Mouse (Mus musculus) heart, embryonic 13.5 days (tissue): ENCODE data around the gene Rasa3. TPM values are rescaled to one million over a fixed set of nuclear protein-coding genes. Genes with fewer than 3 reads are reported as not detected.
A peak's percentile ranks its signal among the peaks of the same experiment; 100 is the strongest.

Source experiments
- ATAC-seq: fragments of 200-750 bp; cut with Nextera tagmentation; 2 replicates; pipeline ENCODE4 v1.8.0; 2017; ENCODE audit warnings: moderate TSS enrichment; ENCODE audit not compliant: insufficient number of reproducible peaks, low FRiP score, low TSS enrichment; ENCODE audit errors: extremely low read depth
- H3K27ac ChIP-seq: fragments of 300-500 bp; sonication (generic); replicated peaks from 2 replicates; pipeline ENCODE4 v1.5.1; 2015; ENCODE audit warnings: moderate library complexity, mild to moderate bottlenecking, inconsistent platforms
- H3K27me3 ChIP-seq: fragments of 300-500 bp; sonication (generic); replicated peaks from 2 replicates; pipeline ENCODE4 v1.6.1; 2015; ENCODE audit warnings: mild to moderate bottlenecking, inconsistent platforms
- H3K36me3 ChIP-seq: fragments of 300-500 bp; sonication (generic); 2 replicates; pipeline ENCODE4 v1.6.1; 2015; ENCODE audit warnings: mild to moderate bottlenecking, inconsistent platforms
- H3K4me1 ChIP-seq: fragments of 300-500 bp; sonication (generic); 2 replicates; pipeline ENCODE4 v1.6.1; 2015; ENCODE audit warnings: inconsistent platforms
- H3K4me2 ChIP-seq: fragments of 300-500 bp; sonication (generic); 2 replicates; pipeline ENCODE4 v1.6.1; 2015; ENCODE audit warnings: inconsistent platforms, mild to moderate bottlenecking, moderate library complexity
- H3K4me3 ChIP-seq: fragments of 300-500 bp; sonication (generic); 2 replicates; pipeline ENCODE4 v1.5.1; 2015; ENCODE audit warnings: moderate library complexity, mild to moderate bottlenecking, inconsistent platforms
- H3K9ac ChIP-seq: fragments of 300-500 bp; sonication (generic); 2 replicates; pipeline ENCODE4 v1.6.1; 2015; ENCODE audit warnings: inconsistent platforms, mild to moderate bottlenecking, moderate library complexity
- H3K9me3 ChIP-seq: fragments of 300-500 bp; sonication (generic); 2 replicates; pipeline ENCODE4 v1.6.1; 2016; ENCODE audit warnings: inconsistent platforms
- WGBS: fragments of 180-500 bp; shearing (Covaris S2); methylation state at CpG from one replicate; pipeline ENCODE4 v1.1.7; 2015; ENCODE audit warnings: mixed read lengths; 5-methylcytosine and 5-hydroxymethylcytosine counted together
- polyA plus RNA-seq: library from polyadenylated mRNA; unstranded; fragments of >200 nt; fragmentation: Nextera tagmentation; extraction: Ambion mirVana; gene quantifications from 2 replicates; pipeline ENCODE4 v1.2.1, GENCODE M21; 2015

Rasa3 gene
- polyA plus RNA-seq, 1 experiment from 2014 or later: 23.4 TPM

- 55% methylated on average over 7 of the region's 7 CpGs for WGBS
- no peak overlapping the region for H3K4me3 ChIP-seq
- ATAC-seq: no peak
- H3K27me3 ChIP-seq: peaks cover 7% of the 10 kb centered on the region
- no peak overlapping the region for H3K9ac ChIP-seq
- no peaks in the 10 kb centered on the region for H3K36me3 ChIP-seq
- H3K9me3 ChIP-seq: no peaks in the 10 kb centered on the region
- no peak overlapping the region for H3K27ac ChIP-seq
- H3K4me1 ChIP-seq: peaks cover 14% of the 10 kb centered on the region
- no peak overlapping the region for H3K4me2 ChIP-seq
Observed at GRCm38 (mm10) chr8:13684131-13684530, 6.7 kb upstream of the Rasa3 start.

DNA sequence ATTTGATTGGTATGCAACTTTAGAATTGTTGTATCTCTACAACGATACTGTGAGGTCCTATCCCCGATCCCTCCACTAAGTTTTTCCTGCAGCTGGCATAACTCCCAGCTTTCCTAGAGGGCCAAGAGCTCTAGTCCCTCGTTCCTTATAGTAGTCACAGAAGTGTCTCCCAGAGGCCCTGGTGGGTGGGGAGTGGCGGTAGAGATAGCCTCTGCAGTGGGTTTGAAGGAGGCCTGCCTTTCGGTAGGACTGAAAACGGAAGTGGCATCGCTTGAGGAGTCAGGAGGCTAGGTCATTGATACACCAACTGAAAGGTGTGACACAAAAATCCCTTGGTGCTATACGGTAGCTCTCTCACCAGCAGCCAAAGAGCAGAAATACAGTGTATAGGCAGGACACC, 779 bp upstream of the Rasa3 start:
- peaks cover 44% of the 10 kb centered on the region for H3K4me1 ChIP-seq
- ATAC-seq: no peak

GRCm38 (mm10) chr8:13676701-13677412, 546 bp downstream of the Rasa3 start:
- Histone ChIP-seq H3K4me3 (peak overlapping the region; percentile 82), H3K9me3 (no peaks in the 10 kb centered on the region), H3K27me3 (peaks cover 14% of the 10 kb centered on the region), H3K9ac (peak overlapping the region; percentile 89), H3K27ac (peak overlapping the region; percentile 88), H3K4me1 (peaks cover 57% of the 10 kb centered on the region), H3K4me2 (peak overlapping the region; percentile 74), H3K36me3 (no peaks in the 10 kb centered on the region)
- peak; percentile 16 for ATAC-seq
- WGBS: under 1% methylated on average over 47 of the region's 47 CpGs

More for the DNA sequence above, 779 bp upstream of the Rasa3 start:
- Histone ChIP-seq H3K4me3 (peak overlapping the region; percentile 82), H3K27ac (no peak overlapping the region), H3K9ac (peak overlapping the region; percentile 68; the same call in 1 of the 2 replicates), H3K27me3 (peaks cover 14% of the 10 kb centered on the region), H3K9me3 (no peaks in the 10 kb centered on the region), H3K36me3 (no peaks in the 10 kb centered on the region), H3K4me2 (peak overlapping the region; percentile 74)
- 34% methylated on average over 8 of the region's 8 CpGs for WGBS

GRCm38 (mm10) chr8:13676302-13676700, 1.1 kb downstream of the Rasa3 start:
- Histone ChIP-seq H3K4me2 (peak overlapping the region; percentile 74), H3K4me1 (peaks cover 63% of the 10 kb centered on the region), H3K27ac (peak overlapping the region; percentile 88), H3K9me3 (no peaks in the 10 kb centered on the region), H3K36me3 (no peaks in the 10 kb centered on the region), H3K4me3 (peak overlapping the region; percentile 82), H3K9ac (peak overlapping the region; percentile 89), H3K27me3 (peaks cover 14% of the 10 kb centered on the region)
- no peak for ATAC-seq
- 1% methylated on average over 12 of the region's 12 CpGs for WGBS

GRCm38 (mm10) chr8:13675524-13675923, 1.9 kb downstream of the Rasa3 start:
- no peaks in the 10 kb centered on the region for H3K36me3 ChIP-seq
- no peaks in the 10 kb centered on the region for H3K9me3 ChIP-seq
- peak overlapping the region; percentile 74 for H3K4me2 ChIP-seq
- peak overlapping the region; percentile 88 for H3K27ac ChIP-seq
- peaks cover 70% of the 10 kb centered on the region for H3K4me1 ChIP-seq
- peaks cover 11% of the 10 kb centered on the region for H3K27me3 ChIP-seq
- peak overlapping the region; percentile 89 for H3K9ac ChIP-seq
- H3K4me3 ChIP-seq: peak overlapping the region; percentile 82
- no peak for ATAC-seq
- 35% methylated on average over 8 of the region's 8 CpGs for WGBS

GRCm38 (mm10) chr8:13675121-13675520, 2.3 kb downstream of the Rasa3 start:
- 54% methylated on average over 4 of the region's 4 CpGs for WGBS
- peaks cover 74% of the 10 kb centered on the region for H3K4me1 ChIP-seq
- H3K27ac ChIP-seq: peak overlapping the region; percentile 88; the same call in 1 of the 2 replicates
- H3K9me3 ChIP-seq: no peaks in the 10 kb centered on the region
- H3K27me3 ChIP-seq: peaks cover 7% of the 10 kb centered on the region; the same call in 1 of the 2 replicates
- peak overlapping the region; percentile 74 for H3K4me2 ChIP-seq
- no peaks in the 10 kb centered on the region for H3K36me3 ChIP-seq
- peak overlapping the region; percentile 82 for H3K4me3 ChIP-seq
- peak overlapping the region; percentile 89 for H3K9ac ChIP-seq
- no peak for ATAC-seq

- Histone ChIP-seq H3K9ac (0 out of 2 replicates have a peak overlapping the region, but pooled peaks have one; percentile 89), H3K27me3 (peaks cover 7% of the 10 kb centered on the region; the same call in 1 of the 2 replicates), H3K4me3 (0 out of 2 replicates have a peak overlapping the region, but pooled peaks have one; percentile 82), H3K36me3 (no peaks in the 10 kb centered on the region), H3K9me3 (no peaks in the 10 kb centered on the region), H3K4me2 (peak overlapping the region; percentile 74), H3K27ac (peak overlapping the region; percentile 88; the same call in 1 of the 2 replicates), H3K4me1 (peaks cover 78% of the 10 kb centered on the region)
- ATAC-seq: no peak
- WGBS: 34% methylated on average over 12 of the region's 12 CpGs
Observed at GRCm38 (mm10) chr8:13674294-13675010, 3.0 kb downstream of the Rasa3 start.

DNA sequence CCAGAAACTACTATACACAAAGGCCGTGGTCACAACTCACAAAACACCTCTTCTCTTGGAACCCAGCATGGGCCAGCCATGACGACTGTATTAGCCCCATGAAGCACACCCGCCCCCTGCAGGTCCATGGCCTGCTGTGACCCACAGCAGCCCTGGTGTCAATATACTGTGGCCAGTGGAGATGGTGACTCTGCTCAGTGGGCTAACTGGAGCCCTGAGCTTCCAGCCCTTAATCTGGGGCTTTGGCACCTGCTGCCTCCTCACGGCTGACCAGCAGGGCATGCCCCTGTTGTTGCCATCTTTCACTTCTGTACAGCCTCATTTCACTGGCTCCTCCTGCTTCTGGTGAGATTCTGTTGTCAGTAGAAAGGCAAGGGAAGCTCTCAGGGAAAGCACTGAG, 4.2 kb downstream of the Rasa3 start:
- no peak for ATAC-seq
- H3K4me2 ChIP-seq: no peak overlapping the region; the same call in 1 of the 2 replicates
- peak overlapping the region; percentile 33; the same call in 1 of the 2 replicates for H3K9ac ChIP-seq
- H3K27me3 ChIP-seq: no peaks in the 10 kb centered on the region
- H3K4me1 ChIP-seq: peaks cover 85% of the 10 kb centered on the region
- no peak overlapping the region for H3K4me3 ChIP-seq
- WGBS: 53% methylated on average over 4 of the region's 4 CpGs
- no peaks in the 10 kb centered on the region for H3K36me3 ChIP-seq
- H3K9me3 ChIP-seq: no peaks in the 10 kb centered on the region
- H3K27ac ChIP-seq: peak overlapping the region; percentile 63

- no peak overlapping the region for H3K4me2 ChIP-seq
- H3K9ac ChIP-seq: no peak overlapping the region
- H3K4me1 ChIP-seq: peaks cover 98% of the 10 kb centered on the region
- H3K27ac ChIP-seq: 0 out of 2 replicates have a peak overlapping the region, but pooled peaks have one; percentile 6
- 73% methylated on average over 10 of the region's 10 CpGs for WGBS
- no peaks in the 10 kb centered on the region for H3K36me3 ChIP-seq
- H3K4me3 ChIP-seq: no peak overlapping the region
- H3K9me3 ChIP-seq: no peaks in the 10 kb centered on the region
- H3K27me3 ChIP-seq: no peaks in the 10 kb centered on the region
- ATAC-seq: no peak
Observed at GRCm38 (mm10) chr8:13671246-13672003, 6.0 kb downstream of the Rasa3 start.

DNA sequence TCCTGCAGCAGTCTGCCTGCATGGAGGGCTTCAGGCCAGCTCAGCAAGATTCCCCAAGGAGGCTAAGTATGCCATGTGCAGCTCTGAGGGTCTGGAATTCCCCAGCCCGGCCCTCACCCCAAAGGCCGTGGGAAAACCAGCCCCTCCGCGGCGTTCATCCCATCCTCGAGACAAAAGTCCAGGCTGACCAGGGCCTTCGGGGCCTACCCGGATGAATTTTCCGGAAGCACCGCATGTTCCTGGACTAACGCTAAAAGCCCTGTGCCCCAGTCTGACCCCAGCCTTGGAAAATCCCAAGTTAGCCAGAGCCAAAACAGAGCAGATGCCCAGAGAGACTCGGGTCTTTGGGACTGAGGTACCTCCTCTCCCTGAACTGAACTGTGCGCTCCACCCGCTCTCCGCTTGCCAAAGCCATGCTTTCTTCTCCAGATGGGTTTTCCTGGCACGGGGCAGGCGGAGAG, 7.4 kb downstream of the Rasa3 start:
- Histone ChIP-seq H3K9me3 (no peaks in the 10 kb centered on the region), H3K27ac (no peak overlapping the region), H3K9ac (no peak overlapping the region), H3K36me3 (no peaks in the 10 kb centered on the region), H3K27me3 (no peaks in the 10 kb centered on the region), H3K4me1 (peaks cover 99% of the 10 kb centered on the region), H3K4me3 (no peak overlapping the region), H3K4me2 (no peak overlapping the region)
- WGBS: 69% methylated on average over 17 of the region's 17 CpGs
- ATAC-seq: no peak

DNA sequence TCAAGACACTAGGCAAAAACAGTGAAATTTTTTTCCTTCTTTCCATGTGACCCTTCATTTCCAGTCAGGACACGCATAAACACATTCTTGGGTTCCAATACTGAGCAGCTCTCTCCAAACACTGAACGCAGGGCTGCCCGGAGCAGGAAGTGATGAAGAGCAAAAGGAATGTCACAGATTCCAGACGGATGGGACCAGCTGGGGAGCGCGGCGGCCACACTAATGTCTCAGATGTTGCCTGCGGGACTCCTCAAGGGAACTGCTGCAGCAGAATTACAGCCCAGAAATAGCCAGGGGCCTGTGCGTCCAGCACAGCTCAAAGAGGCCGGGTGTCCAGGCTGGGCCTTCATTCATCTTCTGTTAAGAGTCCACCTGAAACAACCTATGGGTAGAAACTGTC, 9.0 kb downstream of the Rasa3 start:
- peak overlapping the region; percentile 88 for H3K27ac ChIP-seq
- ATAC-seq: no peak
- H3K4me3 ChIP-seq: no peak overlapping the region
- H3K27me3 ChIP-seq: no peaks in the 10 kb centered on the region
- peak overlapping the region; percentile 39 for H3K4me2 ChIP-seq
- no peaks in the 10 kb centered on the region; the same call in 1 of the 2 replicates for H3K36me3 ChIP-seq
- no peaks in the 10 kb centered on the region for H3K9me3 ChIP-seq
- peaks cover 99% of the 10 kb centered on the region for H3K4me1 ChIP-seq
- 14% methylated on average over 10 of the region's 10 CpGs for WGBS
- H3K9ac ChIP-seq: peak overlapping the region; percentile 63
